Mouse (Mus musculus) lung, embryonic 14.5 days (tissue): Measurements from ENCODE around the gene Zbtb48. TPM values are rescaled to one million over a fixed set of nuclear protein-coding genes. Genes with fewer than 3 reads are reported as not detected.
A peak's percentile ranks its signal among the peaks of the same experiment; 100 is the strongest.

Experiments used
- ATAC-seq: fragments of 200-750 bp; cut with Nextera tagmentation; 2 replicates; pipeline ENCODE4 v1.8.0; 2017; ENCODE audit warnings: mild to moderate bottlenecking, moderate TSS enrichment, moderate library complexity; ENCODE audit not compliant: insufficient read depth
- DNase-seq: peaks from one replicate; pipeline ENCODE4 v3.0.0-alpha.2; 2015
- H3K27ac ChIP-seq: fragments of 300-500 bp; sonication (generic); 2 replicates; pipeline ENCODE4 v1.5.1; 2014; ENCODE audit warnings: low read depth, mild to moderate bottlenecking, moderate library complexity
- H3K27me3 ChIP-seq: fragments of 300-500 bp; sonication (generic); 2 replicates; pipeline ENCODE4 v1.6.1; 2014; ENCODE audit warnings: low read length, control low read depth; ENCODE audit not compliant: insufficient read depth
- H3K36me3 ChIP-seq: fragments of 300-500 bp; sonication (generic); 2 replicates; pipeline ENCODE4 v1.6.1; 2014; ENCODE audit warnings: control low read depth; ENCODE audit not compliant: insufficient read depth
- H3K4me1 ChIP-seq: fragments of 300-500 bp; sonication (generic); 2 replicates; pipeline ENCODE4 v1.6.1; 2014; ENCODE audit warnings: antibody characterized with exemption, control low read depth; ENCODE audit not compliant: insufficient read depth
- H3K4me2 ChIP-seq: fragments of 300-500 bp; sonication (generic); 2 replicates; pipeline ENCODE4 v1.6.1; 2014; ENCODE audit warnings: mild to moderate bottlenecking
- H3K4me3 ChIP-seq: fragments of 300-500 bp; sonication (generic); 2 replicates; pipeline ENCODE4 v1.5.1; 2014; ENCODE audit warnings: low read depth, low read length
- H3K9ac ChIP-seq: fragments of 300-500 bp; sonication (generic); 2 replicates; pipeline ENCODE4 v1.6.1; 2014
- H3K9me3 ChIP-seq: fragments of 300-500 bp; sonication (generic); 2 replicates; pipeline ENCODE4 v1.6.1; 2016; ENCODE audit warnings: low read depth, low read length, control low read depth
- CTCF ChIP-seq: IDR thresholded peaks from 2 replicates; pipeline ENCODE4 v1.5.1; 2016; ENCODE audit warnings: antibody characterized with exemption, low read depth
- WGBS: fragments of 180-500 bp; shearing (Covaris S2); extraction: QIAGEN DNeasy Blood & Tissue Kit; methylation state at CpG from one replicate; pipeline ENCODE4 v1.1.7; 2014; 5-methylcytosine and 5-hydroxymethylcytosine counted together
- polyA plus RNA-seq: library from polyadenylated mRNA; unstranded; fragments of >200 nt; fragmentation: Nextera tagmentation; extraction: Ambion mirVana; gene quantifications from 2 replicates; pipeline ENCODE4 v1.2.1, GENCODE M21; 2014

Zbtb48 gene
- polyA plus RNA-seq = 22.7 and 26.8 TPM in 2 replicates

GRCm38 (mm10) chr4:152027524-152027923 is at the start of gene Zbtb48:
Gene Zbtb48, minus strand, starts transcription at chr4:152027671.
- Histone ChIP-seq H3K27me3 (no peaks in the 10 kb centered on the region), H3K4me2 (peak within 1 kb of the TSS; percentile 98), H3K9me3 (no peaks in the 10 kb centered on the region), H3K9ac (peak within 1 kb of the TSS; percentile 68), H3K4me1 (peaks cover 14% of the 10 kb centered on the region), H3K27ac (peak within 1 kb of the TSS; percentile 54; the same call in 1 of the 2 replicates), H3K4me3 (peak within 1 kb of the TSS; percentile 73), H3K36me3 (peaks cover 23% of the 10 kb centered on the region)
- DNase-seq (peak; percentile 99), ATAC-seq (peak; percentile 98)
- under 1% methylated on average over 35 of the region's 35 CpGs for WGBS
- no peak for TF ChIP-seq CTCF

GRCm38 (mm10) chr4:152077191-152077590 is 49.7 kb upstream of the Zbtb48 start:
- no peak for ATAC-seq
- no peak overlapping the region for H3K27ac ChIP-seq
- DNase-seq = no peak
- no peak overlapping the region for H3K4me3 ChIP-seq
- TF ChIP-seq CTCF = no peak
- WGBS = 83% methylated on average over 9 of the region's 9 CpGs
- H3K4me2 ChIP-seq = no peak overlapping the region
- no peaks in the 10 kb centered on the region for H3K9me3 ChIP-seq
- H3K9ac ChIP-seq = no peak overlapping the region
- no peaks in the 10 kb centered on the region for H3K27me3 ChIP-seq
- no peaks in the 10 kb centered on the region for H3K36me3 ChIP-seq
- peaks cover 6% of the 10 kb centered on the region for H3K4me1 ChIP-seq

GRCm38 (mm10) chr4:152074548-152074947 is 47.1 kb upstream of the Zbtb48 start:
- Histone ChIP-seq H3K27ac (no peak overlapping the region), H3K4me1 (peaks cover 6% of the 10 kb centered on the region), H3K36me3 (no peaks in the 10 kb centered on the region), H3K27me3 (no peaks in the 10 kb centered on the region), H3K4me3 (no peak overlapping the region), H3K4me2 (no peak overlapping the region), H3K9me3 (no peaks in the 10 kb centered on the region), H3K9ac (no peak overlapping the region)
- ATAC-seq (no peak), DNase-seq (no peak)
- TF ChIP-seq CTCF = no peak
- 84% methylated on average over 9 of the region's 9 CpGs for WGBS

GRCm38 (mm10) chr4:152073715-152074114 is 46.2 kb upstream of the Zbtb48 start:
- Histone ChIP-seq H3K4me3 (no peak overlapping the region), H3K27ac (no peak overlapping the region), H3K9me3 (no peaks in the 10 kb centered on the region), H3K27me3 (no peaks in the 10 kb centered on the region), H3K4me1 (peaks cover 6% of the 10 kb centered on the region), H3K4me2 (no peak overlapping the region), H3K36me3 (no peaks in the 10 kb centered on the region), H3K9ac (no peak overlapping the region)
- ATAC-seq = no peak
- no peak for DNase-seq
- no peak for TF ChIP-seq CTCF
- WGBS = 79% methylated on average over 6 of the region's 6 CpGs

GRCm38 (mm10) chr4:152072655-152073054 is 45.2 kb upstream of the Zbtb48 start:
- WGBS = 58% methylated on average over 10 of the region's 10 CpGs
- no peak for DNase-seq

GRCm38 (mm10) chr4:152072121-152072601 is 44.7 kb upstream of the Zbtb48 start, which contains the start of gene Plekhg5:
Gene Plekhg5, plus strand, starts transcription at chr4:152072498.
- H3K27me3 ChIP-seq = no peaks in the 10 kb centered on the region
- no peak within 1 kb of the TSS for H3K9ac ChIP-seq
- peak within 1 kb of the TSS; percentile 24; the same call in 1 of the 2 replicates for H3K27ac ChIP-seq
- no peaks in the 10 kb centered on the region for H3K9me3 ChIP-seq
- H3K36me3 ChIP-seq = no peaks in the 10 kb centered on the region
- WGBS = 40% methylated on average over 10 of the region's 10 CpGs
- peaks cover 6% of the 10 kb centered on the region for H3K4me1 ChIP-seq
- no peak for TF ChIP-seq CTCF
- DNase-seq (peak; percentile 39), ATAC-seq (0 out of 2 replicates have a peak, but pooled peaks have one; percentile 33)
- H3K4me3 ChIP-seq = no peak within 1 kb of the TSS
- H3K4me2 ChIP-seq = no peak within 1 kb of the TSS

More at GRCm38 (mm10) chr4:152072655-152073054, 45.2 kb upstream of the Zbtb48 start:
- TF ChIP-seq CTCF = no peak
- Histone ChIP-seq H3K9me3 (no peaks in the 10 kb centered on the region), H3K36me3 (no peaks in the 10 kb centered on the region), H3K4me2 (no peak overlapping the region), H3K4me1 (peaks cover 6% of the 10 kb centered on the region), H3K27ac (peak overlapping the region; percentile 24; the same call in 1 of the 2 replicates), H3K27me3 (no peaks in the 10 kb centered on the region), H3K4me3 (no peak overlapping the region), H3K9ac (no peak overlapping the region)
- 0 out of 2 replicates have a peak, but pooled peaks have one; percentile 15 for ATAC-seq

- H3K9ac ChIP-seq = no peak overlapping the region
- ATAC-seq (no peak), DNase-seq (no peak)
- peaks cover 6% of the 10 kb centered on the region for H3K4me1 ChIP-seq
- TF ChIP-seq CTCF = no peak
- no peak overlapping the region for H3K4me2 ChIP-seq
- no peaks in the 10 kb centered on the region for H3K9me3 ChIP-seq
- no peaks in the 10 kb centered on the region for H3K36me3 ChIP-seq
- H3K27me3 ChIP-seq = no peaks in the 10 kb centered on the region
- WGBS = 67% methylated on average over 11 of the region's 11 CpGs
- H3K27ac ChIP-seq = no peak overlapping the region
- no peak overlapping the region for H3K4me3 ChIP-seq
These were observed 43.3 kb upstream of the Zbtb48 start for GRCm38 (mm10) chr4:152070494-152071396.
